Mouse (Mus musculus) stomach, postnatal 0 days (tissue): ENCODE results near the gene Aff4.

Experiments
- CTCF ChIP-seq: IDR thresholded peaks from 2 replicates; pipeline ENCODE4 v1.5.1; 2016; ENCODE audit warnings: antibody characterized with exemption, low read depth, mild to moderate bottlenecking, moderate library complexity
- EP300 ChIP-seq: optimal IDR thresholded peaks from 2 replicates; pipeline ENCODE3; 2016; ENCODE audit warnings: antibody characterized with exemption

DNA sequence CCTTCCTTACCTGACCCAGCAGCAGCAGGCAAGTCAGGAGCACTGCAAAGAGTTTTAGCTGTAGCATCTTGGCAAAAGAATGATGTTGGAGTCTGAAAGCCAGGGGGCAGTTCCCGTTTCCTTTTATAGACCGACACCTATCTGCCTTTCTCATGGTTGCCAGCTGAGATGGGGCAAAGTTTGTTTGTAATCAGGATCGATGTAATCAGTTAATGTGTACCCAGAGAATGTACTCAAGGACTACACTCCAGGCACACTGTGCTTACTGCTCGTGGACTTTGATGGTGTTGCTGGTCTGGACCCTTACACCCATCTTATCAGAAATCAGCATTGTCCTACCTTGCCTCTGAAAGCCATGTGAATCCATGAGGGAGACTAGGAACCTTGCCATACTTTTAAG, 72.4 kb downstream of the Aff4 start, which contains the start of gene Leap2:
- no peak for TF ChIP-seq EP300
- peak; percentile 8; the same call in 1 of the 2 replicates for TF ChIP-seq CTCF
